Mouse (Mus musculus): ENCODE data around the gene Clcf1. TPM values are rescaled to one million over a fixed set of nuclear protein-coding genes. Genes with fewer than 3 reads are reported as not detected.

The Clcf1 gene
- total RNA-seq, 2 experiments from 2014 or later, result 1.3 to 1.5 TPM

DNA sequence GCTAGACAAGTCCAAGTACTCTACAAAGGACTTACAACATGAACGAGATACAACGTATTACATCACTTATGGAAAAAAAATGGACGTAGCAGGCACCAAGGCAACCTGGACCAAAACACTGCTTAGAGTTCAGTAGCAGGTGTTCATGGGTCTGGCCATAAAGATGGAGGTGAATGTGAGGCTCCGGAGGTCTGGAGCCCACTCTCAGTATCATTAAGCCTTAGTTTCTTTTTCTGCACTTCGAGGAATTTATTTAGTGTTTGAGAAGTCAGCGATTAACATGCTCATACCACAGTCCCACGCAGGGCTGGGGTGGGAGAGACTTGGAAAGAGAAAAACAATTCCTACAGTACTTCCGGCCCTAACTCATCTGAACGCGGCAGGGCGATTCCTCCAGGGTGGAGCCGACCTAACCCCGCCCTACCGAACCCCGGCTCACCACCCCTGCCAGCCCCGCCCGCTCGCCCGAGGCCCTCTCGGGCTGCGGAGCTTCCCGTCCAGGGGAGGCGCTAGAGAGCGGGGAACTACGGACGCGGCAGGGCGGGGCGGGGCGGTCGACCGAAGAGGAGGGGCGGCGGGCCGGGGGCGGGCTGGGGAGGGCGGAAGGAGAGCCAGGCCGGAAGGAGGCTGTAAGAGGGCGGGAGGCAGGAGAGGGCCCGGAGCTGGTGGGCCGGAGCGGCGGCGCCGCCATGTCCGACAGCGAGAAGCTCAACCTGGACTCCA is 22.3 kb upstream of the Clcf1 start, which contains the start of gene Ppp1ca:
Gene Ppp1ca (plus strand): TSS at position 538 of the 723 bp plus-strand sequence.
- DNase-seq (ENCODE audit: low spot score in 2 of 2), result peak; percentile 90 to 94
- intact Hi-C loops (cut with DNase I), result loop anchor here (1.0 kb wide), 1 partner anchor 22 kb away; no protein-coding TSS in a partner anchor

DNA sequence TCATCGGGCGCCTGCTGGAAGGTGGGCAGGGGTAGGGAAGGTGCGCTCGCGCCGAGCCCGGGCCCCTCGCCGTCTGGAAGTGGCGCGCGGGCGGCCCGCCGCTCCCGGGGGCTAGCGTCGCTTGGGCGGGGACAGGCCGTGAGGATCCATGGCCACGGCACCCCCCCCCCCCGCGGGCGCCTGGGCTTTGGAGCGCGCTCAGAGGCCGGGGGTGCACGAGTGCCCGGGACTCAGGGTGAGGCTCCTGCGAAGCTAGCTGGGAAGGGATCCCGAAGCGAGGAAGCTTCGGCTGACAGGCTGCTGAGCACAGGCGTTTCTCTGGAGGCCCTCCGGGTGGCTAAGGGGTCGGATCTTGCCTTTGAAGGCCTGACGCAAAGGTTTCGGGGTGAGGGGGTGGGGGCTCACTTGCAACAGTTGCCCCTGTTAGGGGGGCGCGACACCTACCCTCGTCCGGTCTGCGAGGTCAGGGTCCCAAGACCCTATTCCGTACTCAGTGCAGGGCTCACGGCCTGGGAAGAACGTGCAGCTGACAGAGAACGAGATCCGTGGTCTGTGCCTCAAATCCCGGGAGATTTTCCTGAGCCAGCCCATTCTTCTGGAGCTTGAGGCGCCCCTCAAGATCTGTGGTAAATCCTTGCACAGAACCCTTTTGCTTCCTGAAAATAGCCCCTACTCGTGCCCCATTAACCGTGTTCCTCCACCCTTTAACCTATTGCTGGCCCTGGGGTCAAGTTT is 21.6 kb upstream of the Clcf1 start:
- DNase-seq (ENCODE audit: low spot score in 2 of 2), result no peak
- intact Hi-C loops (cut with DNase I), result loop anchor here (1.0 kb wide), 1 partner anchor 23 kb away; no protein-coding TSS in a partner anchor

DNA sequence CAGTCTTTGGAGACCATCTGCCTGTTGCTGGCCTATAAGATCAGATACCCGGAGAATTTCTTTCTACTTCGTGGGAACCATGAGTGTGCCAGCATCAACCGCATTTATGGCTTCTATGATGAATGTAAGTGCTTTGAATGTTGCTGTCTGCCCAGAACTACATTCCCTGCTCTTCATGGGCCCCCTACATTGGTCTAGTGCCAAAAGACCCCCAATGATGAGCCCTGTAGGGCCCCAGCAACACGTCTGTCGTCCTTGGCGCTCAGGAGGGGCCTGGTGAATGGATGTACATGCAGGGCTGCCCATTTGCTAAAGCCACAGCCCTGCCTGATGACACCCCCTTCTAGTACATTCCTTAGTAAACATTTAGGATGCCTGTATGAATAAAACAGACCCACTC is 20.9 kb upstream of the Clcf1 start:
- DNase-seq (ENCODE audit: low spot score in 2 of 2), result no peak
- intact Hi-C loops (cut with DNase I), result no loop called here

GRCm38 (mm10) chr19:4194021-4194724 is 19.9 kb upstream of the Clcf1 start:
- DNase-seq (ENCODE audit: low spot score in 2 of 2), result no peak
- intact Hi-C loops (cut with DNase I), result no loop called here

GRCm38 (mm10) chr19:4194776-4195650 is 19.0 kb upstream of the Clcf1 start:
- intact Hi-C loops (cut with DNase I), result no loop called here
- no peak for DNase-seq (ENCODE audit: low spot score in 2 of 2)

GRCm38 (mm10) chr19:4196048-4196447 is 18.0 kb upstream of the Clcf1 start:
- no peak for DNase-seq (ENCODE audit: low spot score in 2 of 2)
- intact Hi-C loops (cut with DNase I), result no loop called here

DNA sequence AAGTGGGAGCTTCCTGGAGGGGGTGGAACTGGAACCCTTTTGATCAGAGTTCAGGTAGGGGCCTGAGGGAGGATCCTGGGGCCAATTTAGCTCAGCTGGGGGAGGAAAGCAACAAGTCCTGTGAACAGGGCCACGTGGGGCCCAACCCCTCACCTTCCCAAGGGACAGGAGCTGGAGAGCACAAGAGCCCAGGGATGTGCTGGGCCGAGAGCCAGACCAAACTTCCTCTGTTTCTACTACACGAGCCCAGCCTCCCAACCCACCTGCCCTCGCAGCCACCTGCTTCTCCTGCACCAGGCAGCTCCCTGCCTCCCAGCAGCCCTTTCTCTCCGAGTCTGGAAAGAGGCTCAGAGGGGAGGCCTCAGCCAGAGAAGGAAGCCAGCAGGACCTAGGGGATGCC is 17.5 kb upstream of the Clcf1 start:
- intact Hi-C loops (cut with DNase I), result no loop called here
- no peak for DNase-seq (ENCODE audit: low spot score in 2 of 2)

GRCm38 (mm10) chr19:4197180-4197579 is 16.9 kb upstream of the Clcf1 start:
- no peak for DNase-seq (ENCODE audit: low spot score in 2 of 2)
- intact Hi-C loops (cut with DNase I), result no loop called here

DNA sequence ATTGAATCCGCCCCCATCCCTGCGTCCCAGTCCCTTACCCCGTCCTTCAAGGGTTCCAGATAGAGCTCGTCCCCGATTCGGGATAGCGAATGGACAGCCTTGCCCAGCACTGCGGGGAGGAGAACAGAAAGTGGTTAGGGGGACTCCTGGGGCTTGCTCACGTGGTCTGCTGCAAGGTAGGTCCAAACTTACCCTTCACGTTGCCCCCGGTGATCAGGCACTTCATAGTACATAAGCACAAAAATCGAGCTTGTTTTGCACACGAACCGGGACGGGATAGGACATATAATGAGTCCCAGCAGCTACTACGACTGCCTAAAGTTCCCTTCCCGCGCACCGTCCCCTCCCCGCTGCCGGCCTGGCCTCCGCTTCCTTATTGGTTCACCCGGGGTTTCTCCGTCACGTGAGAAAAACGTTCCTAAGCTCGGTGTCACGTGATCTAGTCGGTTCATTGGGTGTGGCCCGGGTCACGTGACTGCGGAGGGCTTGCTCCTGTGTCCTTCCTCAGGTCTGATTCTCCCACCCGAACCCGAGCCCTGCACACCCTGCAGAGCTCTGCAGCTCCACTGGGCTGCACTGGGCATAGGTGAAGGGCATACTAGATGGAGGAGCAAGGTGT is 12.6 kb upstream of the Clcf1 start, which contains the start of gene Rad9a:
Gene Rad9a (minus strand): TSS at position 372 of the 619 bp plus-strand sequence.
- DNase-seq (ENCODE audit: low spot score in 2 of 2), result peak; percentile 96 to 98
- intact Hi-C loops (cut with DNase I), result no loop called here

GRCm38 (mm10) chr19:4202149-4202548 is 11.9 kb upstream of the Clcf1 start:
- intact Hi-C loops (cut with DNase I), result no loop called here
- DNase-seq (ENCODE audit: low spot score in 2 of 2), result no peak

DNA sequence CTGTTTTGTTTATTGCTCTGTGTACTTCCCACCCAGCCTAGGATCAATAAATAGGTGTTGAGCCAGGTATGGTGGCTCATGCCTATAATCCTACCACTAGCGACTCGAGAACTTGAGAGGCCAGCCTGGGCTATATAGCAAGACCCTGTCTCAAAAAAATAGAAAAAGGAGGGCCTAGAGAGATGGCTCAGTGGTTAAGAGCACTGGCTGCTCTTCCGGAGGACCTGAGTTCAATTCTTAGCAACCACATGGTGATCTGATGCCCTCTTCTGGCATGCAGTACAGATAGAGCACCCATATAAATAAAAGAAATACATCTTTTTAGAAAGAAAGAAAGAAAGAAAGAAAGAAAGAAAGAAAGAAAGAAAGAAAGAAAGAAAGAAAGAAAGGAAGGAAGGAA is 10.9 kb upstream of the Clcf1 start:
- intact Hi-C loops (cut with DNase I), result no loop called here
- DNase-seq (ENCODE audit: low spot score in 2 of 2), result no peak

- intact Hi-C loops (cut with DNase I), result no loop called here
- DNase-seq (ENCODE audit: low spot score in 2 of 2), result no peak
Measured at GRCm38 (mm10) chr19:4203604-4204326, 10.3 kb upstream of the Clcf1 start.

DNA sequence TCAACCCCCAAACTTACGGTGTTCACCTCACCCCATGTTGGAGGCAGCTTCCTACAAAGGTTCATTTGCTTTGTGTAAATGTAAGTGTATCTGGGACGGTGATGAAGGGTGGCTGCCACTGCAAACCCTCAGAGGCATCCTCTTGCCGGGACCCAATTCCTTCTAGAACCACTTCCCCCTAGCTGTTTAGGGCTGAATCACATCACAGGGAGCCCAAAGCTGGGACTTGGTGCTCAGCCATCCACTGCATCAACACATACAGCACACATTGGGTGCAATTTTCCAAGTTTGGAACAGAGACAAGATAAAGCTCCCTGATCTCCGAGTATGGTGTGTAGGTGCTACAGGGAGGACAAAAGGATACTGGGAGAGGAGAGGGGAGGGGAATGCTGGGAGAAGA is 9.1 kb upstream of the Clcf1 start:
- DNase-seq (ENCODE audit: low spot score in 2 of 2), result no peak

DNA sequence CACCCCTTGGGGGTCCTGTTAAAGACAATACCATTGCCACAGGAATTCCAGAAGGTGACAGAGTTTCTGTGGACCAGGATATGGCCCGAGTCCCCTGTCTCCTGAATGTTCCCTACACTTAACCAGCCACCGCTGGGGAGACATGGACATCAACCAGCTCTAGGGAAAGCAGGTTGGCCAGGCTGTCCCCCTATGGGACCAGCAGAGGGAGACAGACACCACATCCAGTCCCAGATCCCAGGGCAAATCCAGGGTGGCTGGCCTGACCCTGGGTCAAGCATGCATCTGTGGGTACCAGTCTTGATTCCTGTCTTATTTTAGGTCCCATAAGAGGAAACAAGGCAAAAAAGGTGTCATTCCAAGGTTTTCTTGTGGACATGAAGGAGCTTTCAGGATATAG is 7.1 kb upstream of the Clcf1 start:
- intact Hi-C loops (cut with DNase I), result loop anchor here (2.0 kb wide), 1 partner anchor 22 kb away; no protein-coding TSS in a partner anchor
- peak; percentile 63 to 64 for DNase-seq (ENCODE audit: low spot score in 2 of 2)

More for the DNA sequence above, 9.1 kb upstream of the Clcf1 start:
- intact Hi-C loops (cut with DNase I), result no loop called here

DNA sequence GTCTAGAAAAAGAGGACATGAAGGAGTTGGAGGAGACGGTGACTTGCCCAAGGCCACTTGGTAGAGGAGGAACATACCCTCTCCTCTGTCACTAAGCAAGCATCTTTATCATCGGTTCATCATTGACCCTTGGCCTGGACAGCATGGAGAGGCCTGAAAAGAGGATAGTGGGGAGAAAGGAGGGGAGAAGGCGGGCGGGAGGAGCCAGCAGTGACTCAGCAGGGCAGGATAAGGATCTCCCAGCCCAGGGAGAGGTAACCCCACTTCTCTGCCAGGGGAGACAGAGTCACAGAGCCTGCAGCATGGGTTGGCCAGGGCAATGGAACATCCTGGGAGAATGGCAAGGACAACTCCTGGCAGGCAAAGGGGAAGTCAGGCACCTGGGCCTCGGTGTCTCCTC is 5.5 kb upstream of the Clcf1 start:
- intact Hi-C loops (cut with DNase I), result no loop called here
- no peak for DNase-seq (ENCODE audit: low spot score in 2 of 2)

DNA sequence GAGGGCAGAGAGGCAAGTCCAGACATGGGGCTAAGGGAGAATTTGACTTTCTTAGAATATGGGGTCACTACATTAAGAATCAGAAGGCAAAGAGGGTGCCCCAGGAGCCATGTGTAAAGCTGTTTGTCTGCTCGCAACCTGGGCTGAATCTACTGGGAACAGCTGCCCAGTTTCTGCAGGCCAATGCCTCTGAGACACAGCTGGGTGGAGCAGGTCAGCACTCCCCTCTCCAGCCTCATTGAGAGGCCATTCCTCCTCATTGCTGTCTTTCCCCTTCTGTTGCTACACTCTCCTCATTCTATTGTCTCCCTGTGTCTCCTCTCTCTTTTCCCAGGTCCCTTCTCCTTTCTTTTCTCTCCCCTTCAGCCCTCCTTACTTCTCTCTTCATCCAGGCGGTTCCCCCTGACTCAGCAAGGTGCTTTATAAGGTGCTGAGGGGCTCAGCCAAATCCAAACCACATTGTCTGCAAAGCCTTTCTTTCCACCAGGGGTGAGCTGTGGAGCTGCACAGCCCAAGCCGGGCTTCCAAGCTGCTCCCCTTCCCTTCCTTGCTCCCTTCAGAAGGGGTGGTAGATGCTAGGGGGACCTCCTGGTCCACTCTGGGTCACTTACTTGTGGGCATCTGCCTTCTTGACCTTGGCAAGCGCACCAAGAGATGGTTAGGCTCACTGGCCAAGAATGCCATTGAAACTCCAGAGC is 2.0 kb upstream of the Clcf1 start:
- DNase-seq (ENCODE audit: low spot score in 2 of 2), result no peak
- intact Hi-C loops (cut with DNase I), result no loop called here

DNA sequence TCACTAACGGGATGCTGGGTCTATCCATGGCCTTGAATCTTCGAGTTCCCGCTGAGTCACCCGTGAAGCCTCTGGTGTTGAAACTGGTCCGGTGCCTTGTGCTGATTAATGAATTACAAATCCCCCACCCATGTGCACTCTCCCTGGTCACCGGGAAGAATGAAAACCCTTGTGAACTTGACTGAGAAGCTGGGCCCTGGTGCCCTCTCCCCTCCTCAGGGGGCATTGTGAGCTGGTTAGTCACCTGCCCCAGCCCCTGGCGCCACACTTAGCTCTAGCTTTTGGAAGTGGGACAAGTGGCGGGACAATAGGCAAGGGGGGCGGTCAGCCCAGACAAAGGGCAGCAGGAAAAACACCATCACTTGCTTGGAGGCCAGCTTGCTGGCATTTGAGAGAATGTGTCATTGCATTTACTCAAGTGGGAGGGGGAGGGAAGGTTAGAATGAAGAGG is 489 bp upstream of the Clcf1 start:
- no peak for DNase-seq (ENCODE audit: low spot score in 2 of 2)
- intact Hi-C loops (cut with DNase I), result no loop called here

Measured in left cerebral cortex, postnatal 14 days (tissue).